Mouse (Mus musculus): Measurements from ENCODE around the gene Zfp809.

The Zfp809 gene

DNA sequence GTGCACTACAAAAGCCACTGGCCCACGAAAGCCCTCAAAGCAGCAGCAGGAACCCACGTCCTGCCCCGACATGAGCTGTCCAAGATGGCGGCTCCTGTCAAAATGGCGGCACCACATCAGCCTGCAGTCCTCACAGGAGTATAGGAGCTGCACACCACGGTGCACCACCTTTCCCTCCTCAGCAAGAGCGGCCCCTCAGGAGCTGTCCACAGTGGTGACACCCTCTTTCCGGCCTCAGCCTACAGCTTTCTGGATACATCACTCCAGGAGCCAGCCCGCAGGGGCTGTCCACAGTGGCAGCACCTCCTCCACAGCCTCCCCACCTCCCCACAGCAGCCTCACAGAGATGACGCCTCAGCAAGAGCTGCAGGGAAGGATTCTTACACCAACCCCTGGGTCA, 37.1 kb downstream of the Zfp809 start:
- no peak for DNase-seq

DNA sequence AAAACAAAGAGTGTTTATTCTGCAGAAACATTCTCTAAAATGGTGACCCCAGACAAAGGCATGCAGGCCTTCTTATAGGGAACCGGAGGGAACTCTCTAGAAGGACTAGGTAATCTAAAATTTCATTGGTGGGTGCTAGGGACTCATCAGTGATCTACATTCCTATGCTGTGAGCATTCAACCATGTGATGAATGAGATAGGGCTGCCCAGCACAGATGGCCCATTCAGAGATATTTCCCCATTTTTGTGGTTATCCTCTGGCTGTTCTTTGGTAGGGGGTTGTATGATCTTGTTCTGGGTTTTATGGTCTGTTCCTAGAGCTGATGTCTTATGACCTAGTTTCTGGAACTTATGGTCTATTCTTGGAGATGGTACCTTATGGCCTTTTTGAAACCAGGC, 43.4 kb downstream of the Zfp809 start:
- no peak for DNase-seq

DNA sequence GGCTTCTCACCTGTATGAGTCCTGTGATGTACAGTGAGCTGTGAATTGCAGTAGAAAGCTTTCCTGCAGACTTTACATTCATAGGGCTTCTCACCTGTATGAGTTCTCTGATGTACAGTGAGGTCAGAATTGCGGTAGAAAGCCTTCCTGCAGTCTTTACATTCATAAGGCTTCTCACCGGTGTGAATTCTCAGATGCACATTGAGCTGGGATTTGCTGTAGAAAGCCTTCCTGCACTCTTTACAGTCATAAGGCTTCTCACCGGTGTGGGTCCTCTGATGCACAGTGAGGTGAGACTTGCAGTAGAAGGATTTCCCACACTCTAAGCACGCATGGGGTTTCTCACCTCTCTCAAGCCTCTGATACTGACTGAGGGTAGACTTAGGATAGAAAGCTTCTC, 53.2 kb downstream of the Zfp809 start:
- DNase-seq = peak in 1 of 2 experiments; percentile 14

Data from kidney, postnatal 4 days (tissue).